Mouse (Mus musculus) G1E (cell line): ENCODE data around the gene Pum2. TPM values are rescaled to one million over a fixed set of nuclear protein-coding genes. Genes with fewer than 3 reads are reported as not detected.

ENCODE experiments used
- ATAC-seq: 2 replicates; pipeline ENCODE4 v1.8.0; 2016; ENCODE audit warnings: mild to moderate bottlenecking; ENCODE audit not compliant: insufficient number of reproducible peaks, poor library complexity, low FRiP score, severe bottlenecking; ENCODE audit errors: extremely low read depth
- DNase-seq: peaks from one replicate; pipeline ENCODE4 v3.0.0; 2012; ENCODE audit warnings: low spot score
- H3K27me3 ChIP-seq: 2 replicates; pipeline ENCODE4 v1.6.1; 2012; ENCODE audit warnings: mild to moderate bottlenecking, low read length, inconsistent platforms; ENCODE audit not compliant: insufficient read depth
- H3K36me3 ChIP-seq: replicated peaks from 2 replicates; pipeline ENCODE3; 2012; ENCODE audit warnings: mild to moderate bottlenecking, inconsistent platforms
- H3K4me1 ChIP-seq: 2 replicates; pipeline ENCODE4 v1.6.1; 2012; ENCODE audit warnings: low read depth, low read length, inconsistent platforms, mixed read lengths; ENCODE audit not compliant: insufficient read depth
- H3K4me3 ChIP-seq: 2 replicates; pipeline ENCODE4 v1.5.1; 2012; ENCODE audit warnings: low read depth, mild to moderate bottlenecking, inconsistent platforms, low read length, moderate library complexity, mixed read lengths
- H3K9me3 ChIP-seq: replicated peaks from 2 replicates; pipeline ENCODE4 v1.6.1; 2012; ENCODE audit warnings: inconsistent platforms
- CTCF ChIP-seq: IDR thresholded peaks from 2 replicates; pipeline ENCODE4 v1.5.1; 2012; ENCODE audit warnings: low read depth, low read length, inconsistent platforms, mixed read lengths
- GATA1 ChIP-seq: IDR thresholded peaks from 2 replicates; pipeline ENCODE4 v1.6.1; 2012; ENCODE audit warnings: borderline replicate concordance, low read length, inconsistent platforms, mixed read lengths
- GATA2 ChIP-seq: IDR thresholded peaks from 2 replicates; pipeline ENCODE4 v1.6.1; 2012; ENCODE audit warnings: low read depth, low read length, inconsistent platforms, borderline replicate concordance
- POLR2AphosphoS5 ChIP-seq: IDR thresholded peaks from 2 replicates; pipeline ENCODE4 v1.6.1; 2012; ENCODE audit warnings: low read depth, low read length, inconsistent platforms; ENCODE audit not compliant: insufficient replicate concordance
- TAL1 ChIP-seq: conservative IDR thresholded peaks from 2 replicates; pipeline ENCODE4 v1.6.1; 2012; ENCODE audit warnings: low read depth, low read length, inconsistent platforms, mixed read lengths
- polyA plus RNA-seq: library from polyadenylated mRNA; stranded (reverse); fragments of >175 nt; gene quantifications from 2 replicates; pipeline ENCODE4 v1.2.3, GENCODE M21; 2012
- total RNA-seq, 2 experiments: library from RNA; stranded (forward) in 1 of 2; stranded (reverse) in 1 of 2; fragments of 200-1000 nt in 1 of 2; fragments of >200 nt in 1 of 2; fragmentation: Nextera tagmentation in 1 of 2; gene quantifications; 2 replicates each; pipeline ENCODE4 v1.2.3; 2014 to 2017

Pum2 gene
- total and polyA plus RNA-seq, 3 experiments, result 72.9 to 178 (median 172) TPM

DNA sequence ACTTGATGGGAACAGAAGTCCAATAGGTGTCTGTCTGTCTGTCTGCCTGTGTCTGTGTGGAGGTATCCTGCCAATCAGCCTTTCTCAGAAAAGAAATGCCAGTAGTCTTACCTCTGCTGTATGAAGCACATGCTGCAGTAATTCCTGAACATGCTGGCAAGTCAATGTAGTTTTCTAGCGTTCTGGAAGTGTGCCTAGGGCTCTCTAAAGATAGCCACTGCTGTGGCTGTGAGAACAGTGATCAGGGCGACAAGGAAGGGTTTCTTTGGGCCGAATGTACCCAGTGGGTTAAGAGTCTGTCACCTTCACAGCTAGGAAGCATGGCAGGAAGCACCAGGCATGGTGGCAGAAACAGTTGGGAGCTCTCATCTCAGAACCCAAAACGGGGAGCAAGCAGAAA is 80.2 kb downstream of the Pum2 start:
- no peaks in the 10 kb centered on the region for H3K27me3 ChIP-seq
- no peaks in the 10 kb centered on the region for H3K4me1 ChIP-seq
- no peak for DNase-seq
- no peak overlapping the region for H3K4me3 ChIP-seq
- no peaks in the 10 kb centered on the region for H3K9me3 ChIP-seq
- ATAC-seq, result no peak
- TF ChIP-seq GATA1 (no peak), CTCF (no peak), POLR2AphosphoS5 (no peak; the same call in 1 of the 2 replicates), GATA2 (no peak), TAL1 (no peak)
- H3K36me3 ChIP-seq, result peaks cover 79% of the 10 kb centered on the region

DNA sequence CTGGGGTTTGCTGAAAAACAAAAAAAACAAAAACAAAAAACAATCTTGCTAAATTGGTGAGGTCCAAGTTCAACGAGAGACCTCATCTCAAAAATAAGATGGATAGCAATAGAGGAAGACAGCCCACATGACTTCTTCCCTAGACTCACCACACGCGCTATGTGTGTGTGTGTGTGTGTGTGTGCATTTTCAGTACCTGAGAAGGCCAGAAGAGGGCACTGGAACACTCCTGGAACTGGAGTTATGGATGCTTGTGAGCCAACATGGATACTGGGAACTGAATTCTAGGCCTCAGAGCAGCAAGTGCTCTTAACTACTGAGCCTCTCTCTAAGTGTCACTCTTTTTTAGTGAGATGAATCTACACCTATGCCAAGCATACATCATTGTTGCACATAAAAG is 84.1 kb downstream of the Pum2 start:
- Histone ChIP-seq H3K4me3 (no peak overlapping the region), H3K27me3 (no peaks in the 10 kb centered on the region), H3K36me3 (peaks cover 57% of the 10 kb centered on the region), H3K4me1 (no peaks in the 10 kb centered on the region), H3K9me3 (no peaks in the 10 kb centered on the region)
- TF ChIP-seq POLR2AphosphoS5 (no peak; the same call in 1 of the 2 replicates), GATA2 (no peak), CTCF (no peak), TAL1 (no peak), GATA1 (no peak)
- DNase-seq (no peak), ATAC-seq (no peak)

DNA sequence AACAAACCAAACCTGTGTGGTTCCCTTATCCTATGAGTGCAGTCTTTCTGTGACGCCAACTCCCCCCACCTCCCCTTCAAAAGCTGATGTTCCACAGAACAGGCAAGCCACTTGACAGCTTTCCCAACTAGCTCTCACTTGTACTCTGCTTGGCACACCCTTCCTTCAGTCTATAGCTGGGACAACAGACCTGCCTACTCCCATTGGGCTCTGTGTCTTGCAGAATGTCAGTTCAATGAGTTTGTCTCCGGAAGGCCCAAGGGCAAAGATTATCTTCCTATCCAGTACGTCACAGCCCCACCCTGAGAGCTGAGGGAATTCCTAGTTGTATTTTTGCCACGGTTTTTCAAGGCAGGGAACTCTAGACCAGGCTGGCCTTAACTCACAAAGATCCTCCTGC is 85.2 kb downstream of the Pum2 start:
- H3K27me3 ChIP-seq, result no peaks in the 10 kb centered on the region
- H3K4me1 ChIP-seq, result no peaks in the 10 kb centered on the region
- no peaks in the 10 kb centered on the region for H3K9me3 ChIP-seq
- peaks cover 46% of the 10 kb centered on the region for H3K36me3 ChIP-seq
- TF ChIP-seq POLR2AphosphoS5, result no peak
- no peak for TF ChIP-seq GATA1
- TF ChIP-seq CTCF, result no peak
- TF ChIP-seq TAL1, result no peak
- no peak for TF ChIP-seq GATA2
- ATAC-seq, result no peak
- no peak overlapping the region for H3K4me3 ChIP-seq
- no peak for DNase-seq

DNA sequence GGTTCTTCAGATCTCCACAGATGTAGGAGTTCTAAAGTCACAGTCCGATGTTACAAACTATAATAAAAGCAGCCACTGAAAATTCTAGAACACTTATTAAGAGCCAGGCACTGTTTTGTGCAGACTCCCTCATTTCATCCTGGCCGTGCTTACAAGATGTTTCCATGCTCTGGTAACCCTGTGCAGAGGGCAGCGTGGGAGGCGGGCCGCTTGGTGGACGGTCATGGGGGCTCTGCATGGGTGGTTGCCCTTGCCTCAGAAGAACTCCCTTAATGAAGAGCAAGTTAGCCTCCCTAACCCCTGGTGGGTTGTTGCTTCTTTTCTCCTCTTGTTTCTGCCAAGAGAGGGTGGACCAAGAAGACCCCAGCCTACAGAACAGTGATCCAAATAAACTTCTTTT is 85.8 kb downstream of the Pum2 start:
- Histone ChIP-seq H3K4me3 (no peak overlapping the region), H3K36me3 (peaks cover 39% of the 10 kb centered on the region), H3K4me1 (no peaks in the 10 kb centered on the region), H3K9me3 (no peaks in the 10 kb centered on the region), H3K27me3 (no peaks in the 10 kb centered on the region)
- ATAC-seq (no peak), DNase-seq (no peak)
- TF ChIP-seq TAL1, result no peak
- no peak for TF ChIP-seq POLR2AphosphoS5
- TF ChIP-seq GATA2, result no peak
- TF ChIP-seq CTCF, result no peak
- TF ChIP-seq GATA1, result no peak

DNA sequence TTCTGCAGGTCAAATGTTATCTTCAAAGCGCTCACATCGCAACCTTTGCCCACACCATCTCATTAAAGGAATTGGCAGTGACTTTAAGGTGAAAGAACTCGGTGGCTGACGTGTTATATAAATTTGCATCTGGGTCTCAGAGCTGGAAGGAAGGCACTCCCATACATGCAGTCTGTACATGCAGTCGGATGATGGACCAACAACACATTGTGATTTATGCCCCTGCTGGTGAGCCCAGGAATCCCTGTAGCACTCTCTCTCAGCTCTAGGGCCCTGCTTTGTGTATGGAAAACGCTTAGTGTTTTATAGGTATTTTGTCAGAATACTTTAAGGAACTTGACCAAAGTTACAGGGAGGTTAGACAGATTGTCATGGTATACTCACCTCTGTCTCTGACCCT is 86.6 kb downstream of the Pum2 start:
- Histone ChIP-seq H3K4me1 (no peaks in the 10 kb centered on the region), H3K36me3 (peaks cover 31% of the 10 kb centered on the region), H3K9me3 (no peaks in the 10 kb centered on the region), H3K27me3 (no peaks in the 10 kb centered on the region), H3K4me3 (no peak overlapping the region)
- TF ChIP-seq TAL1, result no peak
- DNase-seq, result no peak
- ATAC-seq, result no peak

DNA sequence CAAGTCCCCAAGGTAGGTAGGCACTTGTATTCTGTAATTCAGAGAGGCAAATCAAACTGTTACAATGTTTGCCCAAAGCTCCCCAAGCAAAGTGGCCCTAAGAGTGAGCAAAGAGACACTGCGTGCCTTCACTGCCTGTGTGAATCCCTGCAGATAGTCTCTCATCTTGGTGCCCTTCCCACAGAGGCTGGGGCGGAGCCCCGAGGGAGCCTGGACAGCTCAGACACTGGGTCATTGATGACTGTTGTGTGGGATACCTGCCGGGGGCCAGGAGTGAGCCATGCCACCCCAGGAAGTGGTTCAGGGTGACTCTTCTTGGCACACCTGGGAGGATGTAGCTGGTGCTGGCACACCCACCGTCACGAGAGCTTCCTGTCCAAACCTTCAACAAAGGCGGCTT is 87.1 kb downstream of the Pum2 start:
- H3K36me3 ChIP-seq, result peaks cover 29% of the 10 kb centered on the region
- no peak overlapping the region for H3K4me3 ChIP-seq
- DNase-seq, result no peak
- H3K4me1 ChIP-seq, result no peaks in the 10 kb centered on the region
- TF ChIP-seq GATA1 (no peak), GATA2 (no peak), TAL1 (no peak), CTCF (no peak), POLR2AphosphoS5 (no peak)
- H3K27me3 ChIP-seq, result no peaks in the 10 kb centered on the region
- ATAC-seq, result no peak
- no peaks in the 10 kb centered on the region for H3K9me3 ChIP-seq

DNA sequence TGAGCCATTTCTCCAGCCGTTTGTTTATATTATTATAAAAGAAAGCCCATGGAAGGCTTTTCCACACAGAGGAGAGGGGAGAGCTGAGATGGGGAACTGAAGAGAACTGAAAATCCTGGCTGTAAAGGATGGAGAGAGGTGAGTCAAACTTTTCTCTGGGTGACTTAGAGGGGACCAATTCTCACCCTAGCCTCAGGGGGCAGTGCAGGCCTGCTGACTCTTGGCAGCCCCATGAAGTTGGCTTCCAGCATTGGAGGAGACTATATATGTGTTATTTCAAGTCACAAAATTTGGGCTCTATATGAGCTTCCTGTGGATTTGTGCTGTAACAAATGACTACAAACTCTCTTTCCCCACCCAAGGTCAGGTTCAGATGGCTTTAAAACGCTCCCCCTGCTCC is 88.7 kb downstream of the Pum2 start:
- H3K9me3 ChIP-seq, result no peaks in the 10 kb centered on the region
- DNase-seq, result no peak
- H3K4me1 ChIP-seq, result no peaks in the 10 kb centered on the region
- no peaks in the 10 kb centered on the region for H3K27me3 ChIP-seq
- H3K4me3 ChIP-seq, result no peak overlapping the region
- no peak for TF ChIP-seq GATA1
- no peak for TF ChIP-seq TAL1
- peaks cover 13% of the 10 kb centered on the region for H3K36me3 ChIP-seq
- ATAC-seq, result no peak
